In the genomic region with DNA sequence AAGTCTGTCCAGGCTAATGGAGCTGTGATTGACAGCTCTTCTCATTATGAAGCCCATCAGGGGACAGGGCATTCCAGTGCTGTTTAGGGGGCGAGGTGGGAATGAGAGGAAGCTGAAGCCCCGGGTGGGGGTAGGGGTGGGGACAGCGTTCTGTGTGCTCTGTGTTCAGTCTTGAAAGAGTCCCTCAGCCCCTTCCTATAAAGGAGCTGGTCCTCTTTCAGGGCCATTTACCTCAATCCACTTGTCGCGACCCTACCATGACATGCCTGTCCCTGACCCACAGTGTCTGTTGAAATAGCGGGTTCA, we compare ENCODE assay signal across 21 mouse cellular contexts.
DNase-seq lines count a peak whose midpoint lies in the region; ATAC-seq and TF ChIP-seq lines count a peak whose summit lies in the region.
"Had no signal": no experiment of that assay in that cellular context is flagged by ENCODE, and none has a peak within 500 bp of the region (broad histone marks: within the 10 kb centered on the region; RNA-seq: fewer than 3 reads in every experiment).

No protein-coding gene starts in this region.

- H3K9me3 ChIP-seq in midbrain, embryonic 11.5 days (ENCODE audit: control insufficient read depth, low read length) = no peaks in the 10 kb centered on the region
- H3K9me3 ChIP-seq in midbrain, embryonic 15.5 days = no peaks in the 10 kb centered on the region
- no peaks in the 10 kb centered on the region for H3K9me3 ChIP-seq in ES-Bruce4 (replicated peaks; ENCODE audit: control insufficient read depth, insufficient read depth, low read length, poor library complexity, severe bottlenecking)
- H3K9me3 ChIP-seq in hindbrain, embryonic 13.5 days = no peaks in the 10 kb centered on the region
- H3K9me3 ChIP-seq: embryonic facial prominence, embryonic 13.5 days had no signal

- TF ChIP-seq CTCF in heart, adult 2 months (IDR thresholded peaks at IDR 0.05) = no peak
- no peak for TF ChIP-seq CTCF in ES-Bruce4 (IDR thresholded peaks at IDR 0.05; ENCODE audit: low read depth, low read length)

- no peak overlapping the region for H3K9ac ChIP-seq in heart, adult 2 months (ENCODE audit: low read depth, low read length)
- H3K9ac ChIP-seq in midbrain, embryonic 11.5 days (ENCODE audit: low read length) = 0 out of 2 replicates have a peak overlapping the region, but pooled peaks have one; percentile 6
- H3K9ac ChIP-seq in midbrain, embryonic 15.5 days = no peak overlapping the region
- no peak overlapping the region for H3K9ac ChIP-seq in ES-Bruce4 (ENCODE audit: low read depth, poor library complexity, severe bottlenecking)
- H3K9ac ChIP-seq in hindbrain, embryonic 13.5 days = no peak overlapping the region
- H3K9ac ChIP-seq: embryonic facial prominence, embryonic 13.5 days had no signal

- TF ChIP-seq EP300 in heart, adult 2 months (IDR thresholded peaks at IDR 0.05; ENCODE audit: insufficient read depth, low read depth, low read length) = no peak
- TF ChIP-seq EP300 in ES-Bruce4 (IDR thresholded peaks at IDR 0.05; ENCODE audit: insufficient read depth, low read depth, low read length) = 0 out of 2 replicates have a peak, but pooled peaks have one; percentile 37

- intact Hi-C loops in heart, adult 2 months (cut with DNase I) = no loop called here
- intact Hi-C loops in heart, postnatal 25 days (cut with DNase I) = no loop called here

- no peak overlapping the region for H3K4me2 ChIP-seq in midbrain, embryonic 11.5 days
- H3K4me2 ChIP-seq in midbrain, embryonic 15.5 days = no peak overlapping the region
- H3K4me2 ChIP-seq in hindbrain, embryonic 13.5 days = no peak overlapping the region
- H3K4me2 ChIP-seq: embryonic facial prominence, embryonic 13.5 days; heart, embryonic 11.5 days had no signal

- H3K27ac ChIP-seq in heart, adult 2 months = peak overlapping the region; percentile 1
- no peak overlapping the region for H3K27ac ChIP-seq in midbrain, embryonic 11.5 days (ENCODE audit: low read depth, low read length)
- no peak overlapping the region for H3K27ac ChIP-seq in midbrain, embryonic 15.5 days
- H3K27ac ChIP-seq in ES-Bruce4 (ENCODE audit: insufficient read depth, low read length) = peak overlapping the region; percentile 71
- peak overlapping the region; percentile 48 for H3K27ac ChIP-seq in hindbrain, embryonic 13.5 days
- H3K27ac ChIP-seq: embryonic facial prominence, embryonic 13.5 days; layer of hippocampus, adult 2 months had no signal

- no peaks in the 10 kb centered on the region for H3K79me2 ChIP-seq in heart, adult 2 months (replicated peaks; ENCODE audit: control insufficient read depth, insufficient read depth, low read length)

- H3K27me3 ChIP-seq in heart, adult 2 months (ENCODE audit: control insufficient read depth, insufficient read depth, low read length) = no peaks in the 10 kb centered on the region
- 0 out of 2 replicates have a peak, but pooled peaks cover 3% of the 10 kb centered on the region for H3K27me3 ChIP-seq in midbrain, embryonic 11.5 days (ENCODE audit: control insufficient read depth, insufficient read depth, low read length)
- H3K27me3 ChIP-seq in midbrain, embryonic 15.5 days (replicated peaks) = no peaks in the 10 kb centered on the region
- H3K27me3 ChIP-seq in ES-Bruce4 (ENCODE audit: control insufficient read depth, insufficient read depth, low read length, poor library complexity, severe bottlenecking) = no peaks in the 10 kb centered on the region
- H3K27me3 ChIP-seq in hindbrain, embryonic 13.5 days = no peaks in the 10 kb centered on the region
- H3K27me3 ChIP-seq: CH12.LX had no signal

- WGBS in heart, adult 2 months = 67% methylated on average over 6 of the region's 6 CpGs
- WGBS in midbrain, embryonic 11.5 days = 41% methylated on average over 6 of the region's 6 CpGs
- WGBS in midbrain, embryonic 15.5 days = 29% methylated on average over 6 of the region's 6 CpGs
- 24% methylated on average over 6 of the region's 6 CpGs for WGBS in hindbrain, embryonic 13.5 days

- TF ChIP-seq POLR2A in heart, adult 2 months (IDR thresholded peaks at IDR 0.05; ENCODE audit: insufficient read depth, low read depth, low read length) = no peak
- TF ChIP-seq POLR2A in ES-Bruce4 (IDR thresholded peaks at IDR 0.05; ENCODE audit: insufficient read depth, low read length) = no peak

- peaks cover 8% of the 10 kb centered on the region for H3K4me1 ChIP-seq in heart, adult 2 months (ENCODE audit: control insufficient read depth, insufficient read depth, low read length)
- H3K4me1 ChIP-seq in midbrain, embryonic 11.5 days (ENCODE audit: control insufficient read depth, insufficient read depth, low read length) = peaks cover 13% of the 10 kb centered on the region; the same call in 1 of the 2 replicates
- H3K4me1 ChIP-seq in midbrain, embryonic 15.5 days = peaks cover 15% of the 10 kb centered on the region; the same call in 1 of the 2 replicates
- H3K4me1 ChIP-seq in ES-Bruce4 (ENCODE audit: control insufficient read depth, insufficient read depth, low read length) = peaks cover 20% of the 10 kb centered on the region
- H3K4me1 ChIP-seq in hindbrain, embryonic 13.5 days (replicated peaks) = peaks cover 45% of the 10 kb centered on the region

- DNase-seq in heart, adult 2 months = no peak
- no peak for DNase-seq in heart, postnatal 25 days (ENCODE audit: low spot score)
- no peak for DNase-seq in midbrain, embryonic 11.5 days (ENCODE audit: low spot score, missing footprints)
- DNase-seq: adrenal gland, postnatal 14 days; B cell, adult 2 months; cerebellum, adult 2 months; cerebellum, postnatal 25 days; embryo, embryonic 11 days; kidney, postnatal 25 days; lung, postnatal 4 days; thymus, postnatal 14 days had no signal

- H3K36me3 ChIP-seq in heart, adult 2 months (ENCODE audit: control insufficient read depth, insufficient read depth, low read length) = peaks cover 3% of the 10 kb centered on the region; the same call in 1 of the 2 replicates
- H3K36me3 ChIP-seq in midbrain, embryonic 11.5 days (ENCODE audit: control insufficient read depth, insufficient read depth, low read length) = no peaks in the 10 kb centered on the region
- H3K36me3 ChIP-seq in midbrain, embryonic 15.5 days (replicated peaks) = no peaks in the 10 kb centered on the region
- no peaks in the 10 kb centered on the region for H3K36me3 ChIP-seq in ES-Bruce4 (ENCODE audit: control insufficient read depth, insufficient read depth, low read length, poor library complexity, severe bottlenecking)
- no peaks in the 10 kb centered on the region for H3K36me3 ChIP-seq in hindbrain, embryonic 13.5 days
- H3K36me3 ChIP-seq: embryonic facial prominence, embryonic 13.5 days had no signal

- H3K4me3 ChIP-seq in heart, adult 2 months = no peak overlapping the region
- no peak overlapping the region for H3K4me3 ChIP-seq in midbrain, embryonic 11.5 days (ENCODE audit: low read depth, low read length)
- no peak overlapping the region for H3K4me3 ChIP-seq in midbrain, embryonic 15.5 days
- H3K4me3 ChIP-seq in ES-Bruce4 (ENCODE audit: low read depth, low read length) = no peak overlapping the region
- H3K4me3 ChIP-seq in hindbrain, embryonic 13.5 days = no peak overlapping the region
- H3K4me3 ChIP-seq: embryonic facial prominence, embryonic 13.5 days; layer of hippocampus, adult 2 months; myocyte had no signal

- no peak for ATAC-seq in midbrain, embryonic 11.5 days (ENCODE audit: low FRiP score)
- ATAC-seq in midbrain, embryonic 15.5 days (replicated peaks) = no peak
- 0 out of 2 replicates have a peak, but pooled peaks have one; percentile 15 for ATAC-seq in hindbrain, embryonic 13.5 days (ENCODE audit: low FRiP score)
- no peak for ATAC-seq in activated CD4-positive, CD25-positive, alpha-beta regulatory T cell, adult 4 months
- ATAC-seq: intestine, postnatal 0 days had no signal

Comparison
In these comparisons a context has a peak if more than half of its experiments do, and no peak if none do; other contexts are left out.
1. H3K27ac ChIP-seq: peak in heart, adult 2 months (single experiment), ES-Bruce4 (single experiment) and hindbrain, embryonic 13.5 days (single experiment); none in midbrain, embryonic 11.5 days (single experiment) and midbrain, embryonic 15.5 days (single experiment).